Mouse (Mus musculus) c-Kit-positive CD71-positive TER-119-positive erythroid progenitor cells, embryonic 14.5 days (primary cell): Measurements from ENCODE around the gene Syt3.

Source experiments
- DNase-seq: peaks from one replicate; pipeline ENCODE4 v3.0.0-alpha.2; 2013; ENCODE audit warnings: low spot score

Syt3 gene

GRCm38 (mm10) chr7:44356590-44357481 lies 27.1 kb upstream of the Syt3 start:
- no peak for DNase-seq

DNA sequence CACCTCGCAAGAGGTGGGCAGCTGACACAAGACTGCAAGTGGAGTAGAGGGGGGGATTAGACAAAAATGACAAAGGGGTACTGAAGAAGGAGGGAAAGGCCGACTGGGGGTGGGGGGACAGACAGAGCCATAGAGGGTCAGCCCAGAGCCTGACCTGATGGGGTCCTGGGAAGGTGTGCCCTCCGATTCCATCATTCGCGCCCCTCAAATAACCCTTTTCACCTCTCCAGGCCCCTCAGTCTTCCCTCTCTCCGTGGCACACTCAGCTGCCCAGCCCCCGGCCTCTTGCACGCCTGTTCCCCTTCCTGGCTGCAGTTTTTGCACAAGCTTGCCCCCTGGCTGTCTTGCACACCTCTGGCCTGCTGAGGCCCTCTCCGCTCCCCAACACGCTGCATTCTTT lies 26.4 kb upstream of the Syt3 start:
- no peak for DNase-seq

DNA sequence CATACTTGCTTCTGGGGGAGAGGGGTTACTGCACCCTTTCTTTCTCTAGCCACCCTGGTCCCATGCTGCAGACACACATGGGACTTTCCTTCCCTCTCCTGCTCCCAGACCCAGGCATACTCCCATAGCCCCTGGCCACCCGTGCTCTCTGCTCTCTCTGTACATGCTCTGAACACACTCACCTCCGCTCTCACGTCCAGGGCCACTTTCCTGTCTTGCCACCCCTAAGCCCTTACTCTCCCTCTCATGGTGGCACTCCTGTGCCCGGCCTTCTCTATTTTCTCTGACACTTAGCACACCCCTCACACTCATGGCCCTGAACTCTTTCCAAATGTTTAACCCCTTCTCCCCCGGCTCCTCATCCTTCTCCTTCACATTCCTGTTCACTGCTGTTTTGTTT lies 25.9 kb upstream of the Syt3 start:
- no peak for DNase-seq

GRCm38 (mm10) chr7:44358886-44359654 lies 24.8 kb upstream of the Syt3 start:
- DNase-seq = no peak

DNA sequence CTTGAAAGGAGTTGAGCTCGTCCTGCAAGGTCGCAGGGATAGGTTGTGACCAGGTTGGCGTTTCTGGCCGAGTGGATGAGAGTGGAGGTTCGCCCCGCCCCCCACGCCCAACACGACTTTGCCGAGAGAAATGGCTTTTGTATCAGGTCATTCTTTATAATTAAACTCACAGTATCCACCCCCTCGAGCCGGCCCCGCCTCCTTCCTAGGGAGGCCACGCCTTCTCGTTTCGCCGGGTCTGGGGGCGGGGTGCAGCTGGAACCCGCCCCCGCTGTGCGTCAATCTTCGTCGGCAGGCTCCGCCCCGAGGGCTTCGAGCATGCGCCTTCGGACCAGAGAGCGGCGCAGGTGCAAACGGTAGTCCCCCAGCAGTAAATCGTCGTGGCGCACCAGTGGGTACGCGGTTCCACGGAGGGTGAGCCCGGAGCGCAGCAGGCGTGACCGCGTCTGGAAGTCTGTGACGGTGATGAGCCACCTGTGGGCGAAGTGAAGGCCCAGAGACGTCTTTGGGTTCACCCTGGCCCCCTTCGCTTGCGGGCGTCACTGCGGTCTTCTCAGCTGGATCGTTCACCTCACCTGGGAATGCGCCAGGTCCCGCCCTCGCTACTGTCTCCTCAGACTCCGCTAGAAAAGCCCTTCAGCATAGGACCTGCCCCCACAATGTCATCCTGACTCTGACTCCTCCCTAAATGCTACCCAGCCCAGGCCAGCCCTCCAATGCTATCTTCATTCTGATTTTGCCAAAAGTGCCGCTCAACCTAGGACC lies 23.8 kb upstream of the Syt3 start:
- DNase-seq = peak; percentile 72

DNA sequence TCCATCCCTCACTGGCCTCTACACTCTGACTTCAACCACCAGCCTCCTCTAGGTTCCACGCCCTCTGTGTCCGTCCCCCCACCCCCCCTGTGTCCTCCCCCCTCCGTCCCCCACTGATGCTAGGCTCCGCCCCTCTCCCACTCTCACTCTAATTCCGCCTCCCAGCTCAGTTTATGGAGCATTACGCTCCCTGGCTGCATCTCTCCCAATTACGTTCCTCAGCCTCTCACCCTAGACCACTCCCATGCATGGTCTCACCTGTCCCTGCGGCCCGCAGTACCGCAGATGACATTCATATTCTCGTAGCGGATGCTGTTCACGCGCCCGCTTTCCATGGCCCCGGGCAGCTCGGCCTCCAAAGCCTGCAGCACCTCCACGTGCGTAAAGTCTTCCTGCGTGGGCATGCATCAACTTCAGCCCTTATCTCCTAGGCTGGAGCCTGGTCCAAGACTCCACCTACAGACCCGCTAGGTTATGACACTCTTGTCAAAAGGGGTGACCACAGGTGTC lies 23.1 kb upstream of the Syt3 start:
- no peak for DNase-seq

- DNase-seq = no peak
These were observed 11.2 kb upstream of the Syt3 start for GRCm38 (mm10) chr7:44372678-44373077.

DNA sequence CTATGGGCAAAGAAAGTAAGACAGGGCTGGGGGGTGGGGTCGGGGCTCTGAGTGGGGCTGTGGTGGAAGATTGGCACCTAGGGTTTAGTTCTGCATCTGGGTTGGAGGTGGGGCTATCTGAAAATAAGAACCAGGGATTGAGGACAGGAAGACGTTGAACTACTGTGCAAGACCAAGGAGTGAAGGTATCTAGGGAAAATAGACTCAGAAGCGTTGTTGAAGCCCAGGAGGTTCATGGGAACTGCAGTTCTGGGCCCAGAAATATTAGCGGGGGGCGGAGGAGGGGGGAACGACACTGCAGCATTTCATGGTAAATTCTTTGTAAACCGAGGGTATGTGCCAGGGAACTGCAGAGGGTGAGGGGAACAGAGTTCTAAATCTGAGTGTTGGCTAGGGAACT lies 10.4 kb upstream of the Syt3 start:
- no peak for DNase-seq

- DNase-seq = peak; percentile 67
These were observed 9.8 kb upstream of the Syt3 start for GRCm38 (mm10) chr7:44373889-44374652.

DNA sequence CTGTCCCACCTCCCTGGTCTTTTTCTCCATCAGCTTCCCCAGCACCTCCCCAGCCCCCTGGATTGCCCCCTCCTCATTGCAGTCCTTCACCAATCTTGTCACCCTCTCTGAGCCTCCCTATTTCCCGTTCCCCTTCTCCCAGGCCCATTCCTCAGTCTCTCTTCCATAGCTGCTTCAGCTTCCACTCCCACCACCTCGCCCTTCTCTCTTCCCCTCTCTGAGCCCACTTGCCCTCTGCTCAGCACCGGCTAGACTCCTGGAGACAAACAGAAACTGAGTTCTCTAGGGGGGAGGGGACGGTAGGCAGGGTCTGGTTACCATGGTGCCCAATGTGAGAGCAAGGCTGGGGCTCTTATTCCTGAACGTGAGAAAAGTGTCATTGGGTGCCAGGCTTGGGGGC lies 9.1 kb upstream of the Syt3 start:
- no peak for DNase-seq

GRCm38 (mm10) chr7:44375207-44375606 lies 8.7 kb upstream of the Syt3 start:
- no peak for DNase-seq

GRCm38 (mm10) chr7:44375793-44376192 lies 8.1 kb upstream of the Syt3 start:
- DNase-seq = no peak

- DNase-seq = no peak
These were observed 5.6 kb upstream of the Syt3 start for GRCm38 (mm10) chr7:44378290-44378689.

DNA sequence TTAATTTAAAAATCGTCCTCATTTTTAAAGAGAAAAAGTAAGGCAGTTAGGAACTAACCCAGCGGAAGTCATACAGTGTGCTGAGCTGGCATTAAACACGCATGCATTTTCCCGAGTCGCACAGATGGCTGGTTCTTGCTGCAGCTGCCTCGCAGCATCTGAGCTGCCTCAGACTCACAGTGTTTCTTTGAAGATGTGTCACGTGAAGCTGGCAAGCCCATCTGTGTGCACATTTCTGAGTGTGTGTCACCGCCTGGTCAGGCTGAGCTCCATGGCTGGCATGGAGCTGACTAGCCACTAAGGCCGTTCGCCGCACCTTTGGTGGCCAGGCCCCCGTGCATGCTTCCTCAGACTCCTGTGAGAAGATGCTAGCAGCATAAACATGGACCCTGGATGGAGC lies 1.4 kb upstream of the Syt3 start:
- no peak for DNase-seq

DNA sequence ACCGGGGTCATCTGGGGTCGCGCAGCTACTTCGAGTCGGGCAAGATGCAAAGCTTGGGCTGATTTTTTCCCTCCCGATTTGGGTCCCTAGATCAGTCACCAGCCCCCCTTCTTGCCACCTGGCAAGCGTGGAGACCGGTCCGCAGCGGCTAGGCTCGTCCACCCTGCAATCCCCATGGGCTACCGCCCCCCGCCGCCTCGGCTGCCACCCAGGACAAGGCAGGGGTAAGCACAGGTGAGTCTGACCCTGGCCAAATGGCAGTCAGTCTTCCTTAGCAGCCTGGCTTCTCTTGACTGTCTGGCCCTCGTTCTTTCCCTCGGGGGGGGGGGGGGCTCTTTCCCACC lies 786 bp downstream of the Syt3 start:
- no peak for DNase-seq

GRCm38 (mm10) chr7:44385720-44386119 lies 1.8 kb downstream of the Syt3 start, which contains the start of gene 1700008O03Rik:
1700008O03Rik (minus strand) TSS chr7:44385820.
- no peak for DNase-seq

DNA sequence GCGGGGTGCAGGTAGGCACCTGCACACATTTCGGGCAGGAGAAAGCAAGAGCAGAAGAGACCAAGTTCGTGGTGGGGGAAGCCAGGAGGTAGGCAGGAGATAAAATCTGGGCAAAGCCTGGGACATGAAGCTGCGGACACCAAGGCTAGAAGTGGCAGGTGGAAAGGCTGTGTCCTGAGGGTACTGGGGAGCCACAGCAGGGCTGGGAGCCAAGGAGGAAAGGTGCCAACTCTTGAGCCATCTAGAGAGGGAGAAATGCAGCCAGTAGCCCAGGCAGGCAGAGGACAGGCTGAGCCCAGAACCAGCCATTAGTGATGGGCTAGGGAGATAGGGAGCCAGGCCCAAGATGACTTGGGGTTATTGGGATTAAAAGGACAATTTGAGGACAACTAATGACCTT lies 7.9 kb downstream of the Syt3 start:
- no peak for DNase-seq

GRCm38 (mm10) chr7:44392341-44392740 lies 8.4 kb downstream of the Syt3 start:
- no peak for DNase-seq

DNA sequence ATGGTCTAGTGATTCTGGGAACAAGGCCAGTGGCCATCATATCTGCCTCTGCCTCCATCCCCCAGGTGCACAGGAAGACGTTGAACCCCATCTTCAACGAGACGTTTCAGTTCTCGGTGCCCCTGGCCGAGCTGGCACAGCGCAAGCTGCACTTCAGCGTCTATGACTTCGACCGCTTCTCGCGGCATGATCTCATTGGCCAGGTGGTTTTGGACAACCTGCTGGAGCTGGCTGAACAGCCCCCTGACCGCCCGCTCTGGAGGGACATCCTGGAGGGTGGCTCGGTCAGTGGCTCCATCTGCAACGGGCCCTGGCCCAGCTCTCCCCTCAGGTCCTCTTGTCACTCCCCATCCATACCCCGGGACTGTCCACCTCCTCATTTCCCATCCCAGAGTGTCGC lies 9.4 kb downstream of the Syt3 start:
- no peak for DNase-seq

DNA sequence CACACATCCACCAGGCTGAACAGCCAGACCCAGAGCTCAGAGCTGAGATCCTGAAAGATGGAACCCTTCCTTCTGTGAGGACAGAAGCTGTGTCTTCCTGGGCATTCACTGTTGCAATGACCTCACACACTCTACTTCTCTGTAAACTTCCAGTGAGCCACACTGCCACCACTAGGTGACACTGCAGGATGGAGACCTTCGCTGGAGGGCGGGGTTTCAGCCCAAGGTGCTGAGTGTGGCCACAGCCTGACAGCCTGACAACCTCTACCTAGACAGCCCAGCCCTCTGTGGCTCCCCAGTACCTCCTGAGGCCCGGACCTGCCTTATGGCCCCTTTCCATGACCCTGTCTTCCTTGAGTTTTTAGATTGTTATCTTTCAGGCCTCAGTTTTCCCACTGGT lies 14.7 kb downstream of the Syt3 start:
- peak; percentile 57 for DNase-seq

GRCm38 (mm10) chr7:44401673-44402072 lies 17.8 kb downstream of the Syt3 start:
- DNase-seq = no peak
